Mouse (Mus musculus): ENCODE results near the gene Lama4. TPM values are rescaled to one million over a fixed set of nuclear protein-coding genes. Genes with fewer than 3 reads are reported as not detected.

Lama4 gene
- polyA plus RNA-seq, 1 experiment, result 7.6 TPM

GRCm38 (mm10) chr10:38993632-38994424 is 28.5 kb downstream of the Lama4 start:
- DNase-seq (ENCODE audit: extremely low spot score in 1 of 2, low spot score in 1 of 2), result no peak

GRCm38 (mm10) chr10:38994719-38995450 is 29.6 kb downstream of the Lama4 start:
- DNase-seq (ENCODE audit: extremely low spot score in 1 of 2, low spot score in 1 of 2), result no peak

GRCm38 (mm10) chr10:38995896-38996295 is 30.6 kb downstream of the Lama4 start:
- DNase-seq (ENCODE audit: extremely low spot score in 1 of 2, low spot score in 1 of 2), result no peak

- no peak for DNase-seq (ENCODE audit: extremely low spot score in 1 of 2, low spot score in 1 of 2)
Observed at GRCm38 (mm10) chr10:39000951-39001350, 35.6 kb downstream of the Lama4 start.

GRCm38 (mm10) chr10:39002521-39002920 is 37.2 kb downstream of the Lama4 start:
- no peak for DNase-seq (ENCODE audit: extremely low spot score in 1 of 2, low spot score in 1 of 2)

- DNase-seq (ENCODE audit: extremely low spot score in 1 of 2, low spot score in 1 of 2), result no peak
Observed at GRCm38 (mm10) chr10:39003520-39003919, 38.2 kb downstream of the Lama4 start.

GRCm38 (mm10) chr10:39005494-39005893 is 40.2 kb downstream of the Lama4 start:
- DNase-seq (ENCODE audit: extremely low spot score in 1 of 2, low spot score in 1 of 2), result no peak

GRCm38 (mm10) chr10:39006433-39007105 is 41.3 kb downstream of the Lama4 start:
- no peak for DNase-seq (ENCODE audit: extremely low spot score in 1 of 2, low spot score in 1 of 2)

- no peak for DNase-seq (ENCODE audit: extremely low spot score in 1 of 2, low spot score in 1 of 2)
Observed at GRCm38 (mm10) chr10:39014836-39015235, 49.5 kb downstream of the Lama4 start.

- no peak for DNase-seq (ENCODE audit: extremely low spot score in 1 of 2, low spot score in 1 of 2)
Observed at GRCm38 (mm10) chr10:39017986-39018385, 52.7 kb downstream of the Lama4 start.

GRCm38 (mm10) chr10:39018635-39019034 is 53.3 kb downstream of the Lama4 start:
- no peak for DNase-seq (ENCODE audit: extremely low spot score in 1 of 2, low spot score in 1 of 2)

- no peak for DNase-seq (ENCODE audit: extremely low spot score in 1 of 2, low spot score in 1 of 2)
Observed at GRCm38 (mm10) chr10:39023618-39024256, 58.4 kb downstream of the Lama4 start.

- DNase-seq (ENCODE audit: extremely low spot score in 1 of 2, low spot score in 1 of 2), result no peak
Observed at GRCm38 (mm10) chr10:39026529-39026928, 61.2 kb downstream of the Lama4 start.

- no peak for DNase-seq (ENCODE audit: extremely low spot score in 1 of 2, low spot score in 1 of 2)
Observed at GRCm38 (mm10) chr10:39027058-39027457, 61.7 kb downstream of the Lama4 start.

- peak in 1 of 2 experiments; percentile 15 for DNase-seq (ENCODE audit: extremely low spot score in 1 of 2, low spot score in 1 of 2)
Observed at GRCm38 (mm10) chr10:39028403-39028802, 63.1 kb downstream of the Lama4 start.

GRCm38 (mm10) chr10:39029297-39030147 is 64.2 kb downstream of the Lama4 start:
- DNase-seq (ENCODE audit: extremely low spot score in 1 of 2, low spot score in 1 of 2), result no peak

GRCm38 (mm10) chr10:39030148-39030685 is 64.9 kb downstream of the Lama4 start:
- DNase-seq (ENCODE audit: extremely low spot score in 1 of 2, low spot score in 1 of 2), result no peak

- peak in 1 of 2 experiments; percentile 55 for DNase-seq (ENCODE audit: extremely low spot score in 1 of 2, low spot score in 1 of 2)
Observed at GRCm38 (mm10) chr10:39039564-39039963, 74.2 kb downstream of the Lama4 start.

GRCm38 (mm10) chr10:39040026-39040425 is 74.7 kb downstream of the Lama4 start:
- DNase-seq (ENCODE audit: extremely low spot score in 1 of 2, low spot score in 1 of 2), result no peak

Measured in frontal cortex, adult 2 months (tissue).